Mouse (Mus musculus): ENCODE data around the gene Cnpy2. TPM values are rescaled to one million over a fixed set of nuclear protein-coding genes. Genes with fewer than 3 reads are reported as not detected.

Gene Cnpy2
- 55.8 TPM for polyA plus RNA-seq (2014; fragmentation: Illumina TruSeq; extraction: RNeasy Lipid Tissue Mini Kit (QIAGEN cat#74804))

GRCm38 (mm10) chr10:128322141-128323108 is at the start of gene Cnpy2:
TSS of gene Cnpy2 (plus strand) at chr10:128322459.

GRCm38 (mm10) chr10:128298702-128299171 is 23.5 kb upstream of the Cnpy2 start, which contains the start of gene Il23a:
TSS of gene Il23a (minus strand) at chr10:128298752.

GRCm38 (mm10) chr10:128303126-128304021 is 18.9 kb upstream of the Cnpy2 start, which contains the start of gene Pan2:
TSS of gene Pan2 (plus strand) at chr10:128303335.

GRCm38 (mm10) chr10:128337306-128338181 is 15.3 kb downstream of the Cnpy2 start, which contains the start of gene Cs:
TSS of gene Cs (plus strand) at chr10:128337734.

GRCm38 (mm10) chr10:128368402-128369217 is 46.4 kb downstream of the Cnpy2 start, which contains the start of gene Coq10a:
TSS of gene Coq10a (minus strand) at chr10:128368997.

GRCm38 (mm10) chr10:128376455-128377211 is 54.4 kb downstream of the Cnpy2 start, which contains the start of gene Ankrd52:
TSS of gene Ankrd52 (plus strand) at chr10:128377115.

Other genes starting within 250 kb of the Cnpy2 start
- 436 TPM for gene Atp5b, start 239.2 kb upstream of the Cnpy2 start, polyA plus RNA-seq (2014; fragmentation: Illumina TruSeq; extraction: RNeasy Lipid Tissue Mini Kit (QIAGEN cat#74804))
- gene Baz2a, start 230.9 kb upstream of the Cnpy2 start, polyA plus RNA-seq (2014; fragmentation: Illumina TruSeq; extraction: RNeasy Lipid Tissue Mini Kit (QIAGEN cat#74804)) = 14.3 TPM
- 28.7 TPM for gene Rbms2, start 142.2 kb upstream of the Cnpy2 start, polyA plus RNA-seq (2014; fragmentation: Illumina TruSeq; extraction: RNeasy Lipid Tissue Mini Kit (QIAGEN cat#74804))
- gene Gls2, start 128.0 kb upstream of the Cnpy2 start, polyA plus RNA-seq (2014; fragmentation: Illumina TruSeq; extraction: RNeasy Lipid Tissue Mini Kit (QIAGEN cat#74804)) = not detected
- gene Spryd4, start 110.7 kb upstream of the Cnpy2 start, polyA plus RNA-seq (2014; fragmentation: Illumina TruSeq; extraction: RNeasy Lipid Tissue Mini Kit (QIAGEN cat#74804)) = 9.3 TPM
- gene Mip, start 96.6 kb upstream of the Cnpy2 start, polyA plus RNA-seq (2014; fragmentation: Illumina TruSeq; extraction: RNeasy Lipid Tissue Mini Kit (QIAGEN cat#74804)) = not detected
- gene Timeless, start 90.4 kb upstream of the Cnpy2 start, polyA plus RNA-seq (2014; fragmentation: Illumina TruSeq; extraction: RNeasy Lipid Tissue Mini Kit (QIAGEN cat#74804)) = 2.7 TPM
- not detected for gene Apon, start 68.4 kb upstream of the Cnpy2 start, polyA plus RNA-seq (2014; fragmentation: Illumina TruSeq; extraction: RNeasy Lipid Tissue Mini Kit (QIAGEN cat#74804))
- 1.00 TPM for gene Apof, start 53.8 kb upstream of the Cnpy2 start, polyA plus RNA-seq (2014; fragmentation: Illumina TruSeq; extraction: RNeasy Lipid Tissue Mini Kit (QIAGEN cat#74804))
- gene Stat2, start 51.9 kb upstream of the Cnpy2 start, polyA plus RNA-seq (2014; fragmentation: Illumina TruSeq; extraction: RNeasy Lipid Tissue Mini Kit (QIAGEN cat#74804)) = 7.4 TPM
- gene Il23a, start 23.7 kb upstream of the Cnpy2 start, polyA plus RNA-seq (2014; fragmentation: Illumina TruSeq; extraction: RNeasy Lipid Tissue Mini Kit (QIAGEN cat#74804)) = not detected
- 7.2 TPM for gene Pan2, start 19.1 kb upstream of the Cnpy2 start, polyA plus RNA-seq (2014; fragmentation: Illumina TruSeq; extraction: RNeasy Lipid Tissue Mini Kit (QIAGEN cat#74804))
- gene Cs, start 15.3 kb downstream of the Cnpy2 start, polyA plus RNA-seq (2014; fragmentation: Illumina TruSeq; extraction: RNeasy Lipid Tissue Mini Kit (QIAGEN cat#74804)) = 85.3 TPM
- 3.9 TPM for gene Coq10a, start 46.5 kb downstream of the Cnpy2 start, polyA plus RNA-seq (2014; fragmentation: Illumina TruSeq; extraction: RNeasy Lipid Tissue Mini Kit (QIAGEN cat#74804))
- 8.8 TPM for gene Ankrd52, start 54.7 kb downstream of the Cnpy2 start, polyA plus RNA-seq (2014; fragmentation: Illumina TruSeq; extraction: RNeasy Lipid Tissue Mini Kit (QIAGEN cat#74804))
- not detected for gene Slc39a5, start 78.8 kb downstream of the Cnpy2 start, polyA plus RNA-seq (2014; fragmentation: Illumina TruSeq; extraction: RNeasy Lipid Tissue Mini Kit (QIAGEN cat#74804))
- 13.7 TPM for gene Nabp2, start 89.0 kb downstream of the Cnpy2 start, polyA plus RNA-seq (2014; fragmentation: Illumina TruSeq; extraction: RNeasy Lipid Tissue Mini Kit (QIAGEN cat#74804))
- 10.5 TPM for gene Rnf41, start 89.2 kb downstream of the Cnpy2 start, polyA plus RNA-seq (2014; fragmentation: Illumina TruSeq; extraction: RNeasy Lipid Tissue Mini Kit (QIAGEN cat#74804))
- gene Smarcc2, start 136.8 kb downstream of the Cnpy2 start, polyA plus RNA-seq (2014; fragmentation: Illumina TruSeq; extraction: RNeasy Lipid Tissue Mini Kit (QIAGEN cat#74804)) = 62.3 TPM
- 108 TPM for gene Myl6, start 171.7 kb downstream of the Cnpy2 start, polyA plus RNA-seq (2014; fragmentation: Illumina TruSeq; extraction: RNeasy Lipid Tissue Mini Kit (QIAGEN cat#74804))
- not detected for gene Myl6b, start 176.2 kb downstream of the Cnpy2 start, polyA plus RNA-seq (2014; fragmentation: Illumina TruSeq; extraction: RNeasy Lipid Tissue Mini Kit (QIAGEN cat#74804))
- gene Esyt1, start 203.4 kb downstream of the Cnpy2 start, polyA plus RNA-seq (2014; fragmentation: Illumina TruSeq; extraction: RNeasy Lipid Tissue Mini Kit (QIAGEN cat#74804)) = 6.2 TPM
- 1.3 TPM for gene Zc3h10, start 225.3 kb downstream of the Cnpy2 start, polyA plus RNA-seq (2014; fragmentation: Illumina TruSeq; extraction: RNeasy Lipid Tissue Mini Kit (QIAGEN cat#74804))
- gene Rpl41, start 226.8 kb downstream of the Cnpy2 start, polyA plus RNA-seq (2014; fragmentation: Illumina TruSeq; extraction: RNeasy Lipid Tissue Mini Kit (QIAGEN cat#74804)) = 14.5 TPM
- gene Pa2g4, start 243.5 kb downstream of the Cnpy2 start, polyA plus RNA-seq (2014; fragmentation: Illumina TruSeq; extraction: RNeasy Lipid Tissue Mini Kit (QIAGEN cat#74804)) = 143 TPM

Data from ovary, adult 10 weeks (tissue).